Mouse (Mus musculus) neutrophil, adult 83 days (primary cell): ENCODE results near the gene Luzp4. TPM values are rescaled to one million over a fixed set of nuclear protein-coding genes. Genes with fewer than 3 reads are reported as not detected.

Experiments
- total RNA-seq, 2 experiments: library from RNA; stranded (reverse); gene quantifications; one replicate each; pipeline ENCODE4 v1.2.4; 2023

Luzp4 gene
- total RNA-seq: not detected

DNA sequence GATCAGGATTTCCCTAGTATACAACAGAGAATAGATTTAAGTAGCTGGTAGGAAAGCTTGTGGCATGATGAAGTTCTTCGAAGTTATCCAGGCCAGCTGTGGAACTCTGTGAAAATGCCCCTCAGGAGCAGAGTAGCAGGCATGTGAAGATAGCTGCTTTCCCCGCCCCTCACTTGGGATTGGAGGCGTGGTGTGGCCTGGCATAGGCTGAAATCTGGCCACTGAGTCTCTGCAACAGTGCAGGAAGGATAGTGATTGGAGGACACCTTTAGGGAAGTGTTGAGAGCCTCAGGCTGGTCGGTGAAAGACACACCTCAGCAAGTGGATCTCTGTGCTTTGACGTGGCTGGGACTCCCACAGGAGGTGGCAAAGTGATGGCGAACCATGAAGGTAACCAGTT is at the start of gene Luzp4:
TSS of gene Luzp4 (plus strand) at position 301 of the 400 bp plus-strand sequence.

Other genes starting within 250 kb of the Luzp4 start
- gene Gm8334, start 242.5 kb upstream of the Luzp4 start, total RNA-seq: not detected
- not detected for gene Gm15127, start 194.0 kb upstream of the Luzp4 start, total RNA-seq
- gene Ott, start 216.6 kb downstream of the Luzp4 start, total RNA-seq: not detected